Mouse (Mus musculus): ENCODE measurements at regions not wholly inside any gene's neighbourhood (a gene's known extent, or its start where the extent isn't known, plus 50 kb on each side); places are given as distances from the start of the nearest gene placed in this dataset.

DNA sequence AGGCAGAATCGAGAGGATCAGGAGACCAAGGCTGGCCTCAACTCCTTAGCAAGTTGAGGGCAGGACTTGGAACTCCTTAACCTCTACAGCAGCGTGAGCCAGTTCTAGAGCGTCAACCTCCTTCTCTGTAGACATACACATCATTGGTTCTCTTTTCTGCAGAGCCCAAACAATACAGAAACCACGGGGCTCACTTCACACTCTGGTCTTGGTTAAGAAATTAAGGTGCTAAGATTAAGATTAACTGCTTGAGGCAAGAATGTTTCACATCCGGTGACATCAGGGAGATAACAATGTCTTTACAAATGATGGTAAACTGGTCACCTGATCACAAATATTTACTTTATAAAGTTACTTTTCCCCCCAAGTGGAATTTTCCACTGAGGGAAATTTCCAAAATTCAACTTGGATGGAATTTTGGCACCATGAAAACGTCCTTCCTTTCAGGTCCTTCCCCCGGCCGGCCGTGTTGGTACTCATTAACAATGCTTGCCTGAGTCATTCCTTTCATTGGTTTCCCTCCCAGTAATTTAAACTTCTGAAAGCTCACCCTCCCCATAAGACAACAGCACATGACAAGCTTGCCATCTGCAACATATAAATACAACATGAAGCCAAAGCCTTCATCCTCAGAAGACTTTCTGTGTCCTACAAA lies 77.3 kb upstream of the Kdm7a start:
- DNase-seq: no peak

GRCm38 (mm10) chr6:39278317-39278716 lies 71.7 kb upstream of the Kdm7a start:
- peak; percentile 52 for DNase-seq

- DNase-seq: peak; percentile 44
Measured at GRCm38 (mm10) chr6:39274774-39275502, 68.3 kb upstream of the Kdm7a start.

- DNase-seq: no peak
Measured at GRCm38 (mm10) chr6:39273427-39273826, 66.8 kb upstream of the Kdm7a start.

- no peak for DNase-seq
Measured at GRCm38 (mm10) chr6:39270457-39270856, 63.9 kb upstream of the Kdm7a start.

- DNase-seq: no peak
Measured at GRCm38 (mm10) chr6:39269706-39270105, 63.1 kb upstream of the Kdm7a start.

- DNase-seq: no peak
Measured at GRCm38 (mm10) chr6:39268647-39269428, 62.2 kb upstream of the Kdm7a start.

- DNase-seq: peak; percentile 69
Measured at GRCm38 (mm10) chr6:39264722-39265121, 58.1 kb upstream of the Kdm7a start.

DNA sequence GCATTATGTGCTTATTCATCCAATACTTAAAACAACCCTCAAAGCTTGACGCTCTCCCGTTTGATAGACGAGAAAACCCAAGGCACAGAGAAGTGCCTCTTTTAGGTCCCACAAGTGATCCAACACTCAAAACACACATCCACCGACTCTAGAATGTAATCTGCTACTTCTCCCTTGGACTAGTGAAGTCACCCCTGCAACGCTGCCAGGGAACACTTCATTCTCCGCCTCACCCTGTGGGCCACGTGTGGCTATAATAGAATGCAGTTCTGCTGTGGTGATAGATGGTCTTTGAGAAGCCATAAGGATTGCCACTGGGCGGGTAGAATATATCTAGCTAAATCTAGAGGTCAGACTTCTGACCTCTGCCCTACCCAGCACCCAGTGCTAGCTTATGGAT lies 57.0 kb upstream of the Kdm7a start:
- no peak for DNase-seq

DNA sequence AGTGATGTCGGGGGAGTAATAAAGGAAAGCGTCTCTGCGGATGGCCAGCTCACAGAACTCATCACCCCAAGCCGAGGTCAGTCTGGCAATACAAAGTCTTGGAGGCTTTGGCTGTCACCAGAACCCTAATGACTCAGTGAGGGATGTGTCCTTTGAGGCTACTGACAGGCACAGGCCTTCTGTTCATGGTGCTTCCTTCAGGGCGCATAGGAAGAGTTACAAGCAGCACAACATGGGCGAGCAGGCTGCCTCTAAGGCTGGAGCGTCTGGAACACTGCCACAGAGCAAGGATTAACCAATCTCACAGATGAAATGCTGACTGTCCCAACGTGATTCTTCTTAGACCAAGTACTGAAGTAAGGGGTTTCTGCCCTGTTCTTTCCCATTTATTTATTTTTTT lies 55.4 kb upstream of the Kdm7a start:
- DNase-seq: peak; percentile 31

DNA sequence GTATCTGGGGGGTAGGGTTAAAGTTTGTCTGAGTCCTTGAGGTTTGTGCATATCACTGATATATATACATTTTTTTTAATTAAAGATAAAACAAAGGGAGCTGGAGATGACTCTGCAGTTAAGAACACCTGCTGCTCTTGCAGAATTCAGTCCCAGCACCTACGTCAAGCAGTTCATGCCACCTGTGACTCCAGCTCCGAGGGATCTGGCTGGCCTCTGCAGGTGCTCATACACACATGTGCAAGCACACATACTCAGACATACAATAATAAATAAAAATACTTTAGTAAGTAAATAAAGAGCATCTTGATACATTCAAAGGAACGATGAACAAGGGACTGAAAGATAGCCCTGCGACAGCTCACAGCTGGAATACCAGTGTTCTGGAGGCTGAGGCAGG lies 53.9 kb upstream of the Kdm7a start:
- DNase-seq: no peak

GRCm38 (mm10) chr6:39259129-39259528 lies 52.5 kb upstream of the Kdm7a start:
- DNase-seq: no peak

DNA sequence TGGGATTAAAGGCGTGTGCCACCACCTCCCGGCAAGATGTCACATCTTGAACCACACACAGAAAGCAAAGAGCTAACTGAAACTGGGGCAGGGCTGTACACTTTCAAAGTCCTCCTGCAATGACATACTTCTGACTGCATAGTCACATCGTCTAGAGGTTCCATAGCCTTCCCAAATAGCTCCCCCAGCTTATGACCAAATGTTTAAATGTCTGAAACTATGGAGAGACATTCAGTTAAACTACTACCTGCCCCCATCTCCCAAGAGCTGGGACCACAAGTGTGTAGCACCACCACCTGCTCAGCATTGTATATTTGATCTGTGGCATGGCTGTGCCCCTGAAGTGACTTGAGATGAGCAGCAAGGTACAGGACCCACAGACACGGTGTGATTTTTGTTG lies 52.1 kb upstream of the Kdm7a start:
- DNase-seq: no peak

DNA sequence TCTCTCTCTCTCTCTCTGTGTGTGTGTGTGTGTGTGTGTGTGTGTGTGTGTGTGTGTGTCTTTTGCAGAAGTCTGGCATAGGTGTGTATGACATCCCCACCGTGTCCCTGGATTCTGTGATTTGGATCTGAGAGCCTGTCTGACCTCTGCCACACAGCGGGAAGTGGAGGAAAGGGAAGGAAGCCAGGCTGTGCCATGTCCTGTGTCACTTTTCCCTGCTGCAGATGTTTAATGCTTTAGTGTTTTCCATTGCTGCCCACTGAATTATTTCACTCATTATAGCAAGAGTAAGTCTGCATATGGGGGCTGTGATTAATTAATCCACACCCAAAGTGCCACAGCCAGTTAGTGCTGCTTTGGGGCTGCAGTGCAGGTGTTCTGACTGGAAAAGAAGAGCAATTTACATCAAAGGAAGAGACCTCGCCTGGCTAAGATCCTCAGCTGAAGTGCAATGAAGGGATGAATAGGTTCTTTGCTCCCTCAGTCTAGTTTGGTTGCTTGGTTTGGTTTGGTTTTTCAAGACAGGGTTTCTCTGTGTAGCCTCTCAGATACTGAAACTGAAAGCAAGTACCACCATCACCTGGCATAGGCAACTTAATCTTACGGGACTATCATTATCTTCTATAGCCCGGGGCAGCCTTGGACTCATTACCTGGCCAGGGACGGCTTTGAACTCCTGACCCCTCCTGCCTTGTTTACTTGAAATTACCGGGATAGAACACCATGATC lies 51.2 kb upstream of the Kdm7a start:
- no peak for DNase-seq

- peak; percentile 51 for DNase-seq
Measured at GRCm38 (mm10) chr6:39257111-39257571, 50.6 kb upstream of the Kdm7a start.

GRCm38 (mm10) chr6:39256304-39257103 lies 49.9 kb upstream of the Kdm7a start:
- peak; percentile 56 for DNase-seq
